Comparison of ENCODE assay signal across 7 mouse cellular contexts in the genomic region with DNA sequence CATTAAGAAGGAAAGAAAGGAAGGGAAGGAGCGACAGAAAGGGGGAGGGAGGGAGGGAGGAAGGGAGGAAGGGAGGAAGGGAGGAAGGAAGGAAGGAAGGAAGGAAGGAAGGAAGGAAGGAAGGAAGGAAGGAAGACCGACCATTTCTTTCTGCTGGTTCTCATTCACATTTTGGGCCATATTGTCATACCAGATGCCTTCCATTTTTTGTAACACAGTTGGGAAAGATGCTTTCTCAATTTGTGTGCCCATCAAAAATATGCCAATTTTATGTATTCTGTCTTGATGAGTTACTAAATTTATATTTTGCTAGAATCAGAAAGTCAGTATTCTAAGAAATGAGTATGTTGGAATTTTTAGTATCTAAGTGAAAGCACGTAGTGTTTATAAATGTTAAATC.
"Had no signal": no experiment of that assay in that cellular context is flagged by ENCODE, and none has a peak within 500 bp of the region (broad histone marks: within the 10 kb centered on the region; RNA-seq: fewer than 3 reads in every experiment).

No protein-coding gene starts in this region.

- DNase-seq: lung, adult 2 months; lung, postnatal 14 days; lung, postnatal 36 days; right cerebral cortex, postnatal 14 days; thymus, adult 2 months; thymus, postnatal 25 days; thymus, postnatal 4 days had no signal
